Mouse (Mus musculus) layer of hippocampus, postnatal 14 days (tissue): ENCODE results near the gene Fam169a. TPM values are rescaled to one million over a fixed set of nuclear protein-coding genes. Genes with fewer than 3 reads are reported as not detected.
"Not testable (repeated sequence)": the region's sequence is repeated elsewhere in the genome, so short reads cannot be mapped to it uniquely, and the experiment has no call there.

Experiments
- DNase-seq, 2 experiments: peaks; one replicate each; pipeline ENCODE4 v3.0.0; 2021 to 2022; ENCODE audit warnings: low spot score in 2 of 2, mixed read lengths in 1 of 2
- total RNA-seq, 2 experiments: library from RNA; stranded (reverse); gene quantifications; 2 replicates each; pipeline ENCODE4 v1.2.3; 2021

The Fam169a gene
- total RNA-seq, 2 experiments from 2014 or later: 35.6 to 37.5 TPM

DNA sequence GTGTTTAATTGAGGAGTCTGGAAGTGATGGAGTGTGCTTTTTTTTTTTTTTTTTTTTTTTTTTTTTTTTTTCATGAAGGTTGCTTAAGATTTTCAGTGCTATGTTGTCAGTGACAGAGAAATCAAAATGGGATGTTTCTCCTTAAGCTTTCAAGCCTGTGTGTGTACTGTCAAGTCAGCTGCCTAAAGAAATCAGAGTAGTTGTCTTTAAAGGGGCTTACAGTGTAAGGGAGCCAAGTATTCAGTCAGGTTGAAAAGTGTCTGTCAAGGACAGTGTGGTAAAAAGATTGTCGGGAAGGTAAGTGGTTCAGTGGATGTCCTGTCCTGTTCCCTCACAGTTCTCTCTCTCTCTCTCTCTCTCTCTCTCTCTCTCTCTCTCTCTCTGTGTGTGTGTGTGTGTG is 6.4 kb downstream of the Fam169a start:
- no peak for DNase-seq

DNA sequence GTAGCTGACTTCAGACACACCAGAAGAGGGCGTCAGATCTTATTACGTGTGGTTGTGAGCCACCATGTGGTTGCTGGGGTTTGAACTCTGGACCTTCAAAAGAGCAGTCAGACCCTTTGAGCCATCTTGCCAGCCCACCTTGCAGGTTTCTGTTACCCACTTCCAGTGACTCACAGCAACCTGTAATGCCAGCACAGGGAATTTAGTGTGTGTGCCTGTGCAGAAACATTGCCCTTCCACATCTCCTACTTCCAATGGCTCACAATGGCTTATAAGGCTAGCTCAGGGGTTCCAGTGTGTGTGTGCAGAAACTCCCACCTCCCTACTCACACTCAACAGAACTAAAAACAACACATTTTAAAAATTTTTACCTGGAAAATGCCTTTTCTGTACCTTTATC is 10.5 kb downstream of the Fam169a start:
- no peak for DNase-seq

GRCm38 (mm10) chr13:97080201-97080600 is 13.1 kb downstream of the Fam169a start:
- DNase-seq: no peak

DNA sequence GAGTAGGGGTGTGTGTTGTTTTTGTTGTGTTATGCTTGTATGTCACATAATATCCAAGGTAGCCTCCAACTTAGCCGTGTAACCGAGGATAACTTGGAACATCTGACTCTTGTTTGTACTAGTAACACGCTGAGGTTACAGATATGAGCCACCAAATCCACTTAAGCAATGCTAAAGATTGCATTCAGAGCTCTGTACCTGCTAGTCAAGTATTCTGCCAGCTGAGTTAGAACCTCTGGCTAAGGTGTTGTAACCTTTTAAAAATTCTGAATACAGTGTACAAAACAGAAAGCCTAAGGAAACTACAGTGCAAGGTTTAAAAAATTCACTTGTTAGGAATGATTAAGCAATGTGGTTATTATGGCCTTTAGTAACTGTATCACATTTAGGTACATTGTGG is 13.5 kb downstream of the Fam169a start:
- no peak for DNase-seq

GRCm38 (mm10) chr13:97082432-97082831 is 15.3 kb downstream of the Fam169a start:
- no peak for DNase-seq

GRCm38 (mm10) chr13:97086316-97086715 is 19.2 kb downstream of the Fam169a start:
- no peak for DNase-seq

DNA sequence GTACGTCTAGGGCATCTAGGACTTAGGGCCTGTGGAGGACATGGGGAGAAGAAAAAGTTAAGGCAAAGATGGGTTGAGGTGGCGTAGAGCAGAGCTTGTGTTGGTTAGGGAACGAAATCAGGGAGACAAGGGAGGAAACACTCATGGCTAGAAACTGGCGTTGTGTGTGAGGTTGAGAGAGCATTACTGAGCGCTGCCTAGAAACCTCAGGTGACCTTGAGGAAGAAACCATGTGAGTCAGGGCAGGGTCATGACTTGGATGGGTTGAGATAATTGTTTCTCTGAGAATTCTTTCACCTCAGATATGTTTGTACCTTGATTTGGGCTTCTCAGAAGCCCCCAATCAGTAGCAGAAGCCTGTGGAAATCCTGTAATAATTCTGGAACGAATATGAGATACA is 20.3 kb downstream of the Fam169a start:
- DNase-seq: no peak

DNA sequence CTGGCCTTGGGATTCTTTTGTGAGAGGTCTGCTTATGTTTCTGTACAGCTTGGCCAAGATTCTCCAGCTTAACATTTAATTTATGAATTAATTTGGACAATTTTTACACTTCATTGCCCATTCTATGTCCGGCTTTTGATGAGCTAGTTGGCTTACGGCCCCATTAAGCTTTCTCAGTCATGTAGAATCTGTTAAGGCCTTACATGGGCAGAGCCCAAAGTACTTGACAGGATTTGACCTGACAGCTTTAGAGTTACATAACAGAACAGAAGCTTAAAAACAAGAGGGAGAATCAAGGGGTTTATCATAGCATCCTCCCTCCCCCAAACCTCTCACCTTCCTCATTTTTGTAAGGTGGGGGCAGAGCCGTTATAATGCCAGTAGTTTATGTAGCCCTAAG is 21.1 kb downstream of the Fam169a start:
- DNase-seq: no peak

- no peak for DNase-seq
Measured at GRCm38 (mm10) chr13:97095726-97096125, 28.6 kb downstream of the Fam169a start.

DNA sequence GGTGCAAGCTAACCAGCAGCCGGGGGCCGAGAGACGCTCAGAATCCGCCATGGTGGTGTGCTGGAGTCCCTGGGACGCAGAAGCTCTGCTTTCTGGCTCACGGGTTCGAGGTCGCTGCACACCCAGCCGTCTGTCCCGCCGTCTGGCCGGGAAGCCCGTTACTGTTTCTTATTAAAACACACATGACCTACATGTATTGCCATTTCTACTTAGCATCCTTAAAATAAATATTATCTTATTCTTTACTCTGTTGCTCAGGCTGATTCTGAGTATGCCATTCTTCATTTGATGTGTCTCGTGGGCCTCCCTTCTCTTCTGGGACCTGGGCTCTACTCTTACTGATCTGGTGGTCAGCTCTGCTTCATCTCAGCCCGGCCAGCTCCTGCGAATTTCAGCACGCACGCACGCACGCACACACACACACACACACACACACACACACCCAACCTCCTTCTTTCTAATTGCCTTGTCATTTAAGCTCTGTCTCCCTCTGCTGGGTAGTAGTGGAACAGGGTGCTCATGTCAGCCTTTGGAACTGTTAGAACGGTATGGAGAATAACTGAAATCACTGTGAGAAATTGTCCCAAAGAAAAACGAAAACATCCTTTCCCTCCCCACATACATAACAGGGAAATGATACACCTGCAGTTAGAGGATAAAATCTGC is 32.2 kb downstream of the Fam169a start, which contains the start of gene Gm6169:
Gene Gm6169, minus strand, starts transcription at position 51 of the 666 bp plus-strand sequence.
- peak; percentile 49 to 75 for DNase-seq

DNA sequence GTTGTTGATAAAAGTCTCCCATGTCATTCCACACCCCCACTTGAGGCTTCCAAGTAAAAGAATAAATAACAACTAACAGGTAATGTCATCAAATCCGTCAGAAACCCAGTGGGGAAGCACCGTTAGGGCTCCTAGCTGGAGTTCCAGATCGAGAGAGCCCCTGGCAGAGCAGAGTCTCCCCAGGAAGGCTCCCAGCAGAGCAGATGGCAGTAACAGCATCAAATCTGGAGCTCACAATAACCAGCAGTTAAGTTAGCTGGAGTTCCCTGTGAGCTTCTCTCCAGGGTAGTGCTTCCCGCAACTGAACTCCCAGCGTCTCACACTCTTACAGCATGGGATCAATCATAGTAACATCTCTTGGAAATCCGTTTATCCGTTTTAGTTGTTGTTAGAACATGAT is 37.9 kb downstream of the Fam169a start:
- peak; percentile 36 to 67 for DNase-seq

- not testable (repeated sequence) for DNase-seq
Measured at GRCm38 (mm10) chr13:97107721-97108120, 40.6 kb downstream of the Fam169a start.

- no peak for DNase-seq
Measured at GRCm38 (mm10) chr13:97109046-97109445, 42.0 kb downstream of the Fam169a start.

GRCm38 (mm10) chr13:97121341-97121740 is 54.3 kb downstream of the Fam169a start:
- no peak for DNase-seq

- not testable (repeated sequence) for DNase-seq
Measured at GRCm38 (mm10) chr13:97129654-97130053, 62.6 kb downstream of the Fam169a start.

DNA sequence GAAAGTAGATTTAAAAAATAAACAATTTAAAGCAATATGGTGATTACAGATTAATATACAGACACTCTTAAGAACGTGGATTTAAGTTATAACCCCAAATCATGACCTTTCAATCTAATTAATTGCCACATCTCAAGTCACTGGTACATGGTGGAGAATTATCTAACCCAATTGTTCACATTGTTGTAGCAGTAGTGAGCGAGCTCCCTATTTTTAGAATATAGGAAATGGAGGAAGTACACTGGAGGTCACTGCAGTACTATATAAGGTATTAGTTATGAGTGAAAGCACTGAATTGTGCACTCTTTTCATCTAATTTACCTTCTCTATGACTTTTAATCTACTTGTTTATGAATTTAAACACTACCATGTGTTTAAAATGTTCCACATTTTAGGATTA is 63.3 kb downstream of the Fam169a start:
- DNase-seq: not testable (repeated sequence)

- peak; percentile 94 to 95 for DNase-seq
Measured at GRCm38 (mm10) chr13:97137466-97138400, 70.6 kb downstream of the Fam169a start, which contains the start of the genes Gfm2 and Nsa2. Gene Gfm2, plus strand, starts transcription at chr13:97137937. Gene Nsa2, minus strand, starts transcription at chr13:97137937.

- not testable (repeated sequence) for DNase-seq
Measured at GRCm38 (mm10) chr13:97138404-97138931, 71.4 kb downstream of the Fam169a start.

GRCm38 (mm10) chr13:97142321-97142720 is 75.2 kb downstream of the Fam169a start:
- DNase-seq: no peak

DNA sequence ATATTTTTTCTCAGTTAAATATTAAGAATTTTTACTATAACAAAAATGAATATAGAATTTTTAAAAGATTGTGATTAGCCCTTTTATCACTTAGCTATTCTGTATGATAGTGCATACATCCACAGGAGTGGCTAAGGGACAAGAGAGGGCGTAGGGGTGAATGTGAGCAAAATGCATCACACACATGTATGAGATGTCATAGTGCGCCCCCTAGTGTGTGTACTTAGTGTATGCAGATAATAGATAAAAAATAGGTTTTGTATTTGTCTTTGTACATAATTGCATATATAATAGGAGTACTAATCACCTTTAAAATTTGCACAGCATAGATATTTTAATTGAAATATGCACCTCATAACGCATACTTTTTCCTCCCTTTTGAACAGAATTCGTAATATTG is 78.7 kb downstream of the Fam169a start:
- peak in 1 of 2 experiments; percentile 28 for DNase-seq

DNA sequence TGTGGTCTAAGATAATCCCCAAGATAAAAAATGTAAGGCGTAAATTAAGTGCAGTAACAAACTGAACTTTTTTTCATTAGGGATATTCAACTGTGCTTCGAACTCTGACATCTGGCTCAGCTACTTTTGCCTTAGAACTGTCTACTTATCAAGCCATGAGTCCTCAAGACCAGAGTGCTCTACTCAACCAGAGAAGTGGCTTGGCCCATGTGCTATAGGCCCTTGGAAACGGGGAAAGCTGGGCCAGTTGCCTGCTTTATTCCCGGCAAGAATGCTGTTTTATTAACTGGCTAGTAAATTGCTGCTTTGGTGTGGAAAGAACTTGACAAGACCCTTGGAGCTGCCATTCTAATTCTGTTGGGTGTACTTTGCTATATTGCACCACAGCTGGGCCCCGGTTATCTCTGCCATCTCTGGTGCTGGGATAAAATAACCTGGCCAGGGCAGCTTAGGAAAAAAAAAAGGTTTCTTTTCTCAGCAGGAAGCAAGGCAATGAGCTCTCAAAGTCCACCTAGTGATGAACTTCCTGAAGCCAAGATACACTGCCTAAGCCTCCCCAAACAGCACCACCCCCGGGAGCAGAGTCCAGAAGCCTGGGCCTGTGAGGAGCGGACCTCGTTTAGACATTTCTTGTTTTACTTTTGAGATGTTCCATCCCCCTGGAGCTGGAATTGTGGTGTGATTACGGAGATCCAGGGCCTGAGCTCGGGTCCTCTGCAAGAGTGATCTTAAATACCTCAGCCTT is 108.6 kb downstream of the Fam169a start:
- DNase-seq: no peak
